Mouse (Mus musculus): ENCODE measurements around the gene Gmppb. TPM values are rescaled to one million over a fixed set of nuclear protein-coding genes. Genes with fewer than 3 reads are reported as not detected.

Gene Gmppb
- polyA plus RNA-seq, 1 experiment from 2014 or later, result 29.9 TPM

DNA sequence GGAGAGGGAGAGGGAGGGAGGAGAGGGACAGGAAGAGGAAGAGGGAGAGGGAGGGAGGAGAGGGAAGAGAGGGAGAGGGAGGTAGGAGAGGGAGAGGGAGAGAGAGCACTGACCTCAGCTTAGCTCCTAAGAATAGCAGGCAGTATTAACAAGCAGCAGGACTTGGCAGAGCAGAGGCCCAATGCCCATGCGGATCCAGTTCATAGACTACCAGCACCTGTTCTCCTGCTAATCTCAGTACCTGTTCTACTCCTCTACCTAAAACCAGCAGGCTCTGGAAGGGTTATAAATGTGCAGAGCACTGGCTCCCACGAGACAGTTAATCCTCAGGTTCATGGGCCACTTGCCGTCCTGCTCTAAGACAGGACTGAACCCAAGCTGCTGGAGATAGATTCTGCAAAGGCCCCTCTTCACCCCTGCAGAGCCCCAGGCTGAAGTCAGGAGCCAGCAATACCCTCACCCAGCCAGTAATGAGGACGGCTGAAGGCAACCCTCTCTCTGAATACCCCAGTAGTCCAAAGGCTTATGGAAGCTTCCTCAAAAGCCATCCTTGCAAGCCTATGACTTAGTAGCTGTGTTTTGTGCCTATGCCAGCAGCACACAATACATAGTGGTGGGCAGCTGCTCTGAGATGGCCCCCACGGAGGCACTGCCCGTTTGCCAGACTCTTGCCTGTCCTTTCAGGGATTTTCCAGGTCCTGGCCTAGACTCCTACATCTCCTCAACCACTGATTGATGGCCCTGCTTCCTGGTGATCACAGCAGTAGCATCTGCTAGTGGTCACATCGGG is 24.3 kb downstream of the Gmppb start:
- DNase-seq (ENCODE audit: low spot score), result no peak

DNA sequence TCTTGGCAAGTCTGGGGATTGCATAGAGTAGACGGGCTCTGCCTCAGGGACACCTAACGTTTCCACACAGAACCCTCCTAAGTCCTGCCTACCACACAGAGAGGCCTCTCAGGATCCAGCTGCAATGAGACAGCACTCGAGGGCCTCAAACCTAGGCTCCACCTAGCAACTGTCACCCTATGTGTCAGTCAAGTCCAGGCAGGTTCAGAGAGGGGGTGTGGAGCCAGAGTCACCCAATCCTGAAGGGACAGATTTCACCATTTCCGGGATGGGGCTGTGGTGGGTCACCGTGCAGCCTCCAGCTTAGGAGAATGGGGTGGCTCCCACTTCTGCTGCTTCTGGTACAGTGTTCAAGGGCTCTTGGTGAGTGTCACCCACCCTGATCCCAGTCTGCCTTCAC is 31.1 kb downstream of the Gmppb start, which contains the start of gene Mst1:
TSS of gene Mst1 (plus strand) at position 269 of the 400 bp plus-strand sequence.
- DNase-seq (ENCODE audit: low spot score), result no peak

DNA sequence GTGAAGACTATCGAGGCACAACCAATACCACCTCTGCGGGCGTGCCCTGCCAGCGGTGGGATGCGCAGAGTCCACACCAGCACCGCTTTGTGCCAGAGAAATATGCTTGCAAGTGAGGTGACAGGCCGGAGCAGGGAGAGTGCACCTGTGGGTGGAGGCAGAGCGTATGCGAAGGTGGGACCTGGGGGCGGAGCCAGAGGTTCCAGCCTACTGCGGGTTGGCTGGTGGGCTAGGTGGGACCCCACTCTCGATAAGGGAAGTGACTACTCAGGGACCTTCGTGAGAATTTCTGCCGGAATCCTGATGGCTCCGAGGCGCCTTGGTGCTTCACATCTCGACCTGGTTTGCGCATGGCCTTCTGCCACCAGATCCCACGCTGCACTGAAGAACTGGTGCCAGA is 33.5 kb downstream of the Gmppb start:
- no peak for DNase-seq (ENCODE audit: low spot score)

DNA sequence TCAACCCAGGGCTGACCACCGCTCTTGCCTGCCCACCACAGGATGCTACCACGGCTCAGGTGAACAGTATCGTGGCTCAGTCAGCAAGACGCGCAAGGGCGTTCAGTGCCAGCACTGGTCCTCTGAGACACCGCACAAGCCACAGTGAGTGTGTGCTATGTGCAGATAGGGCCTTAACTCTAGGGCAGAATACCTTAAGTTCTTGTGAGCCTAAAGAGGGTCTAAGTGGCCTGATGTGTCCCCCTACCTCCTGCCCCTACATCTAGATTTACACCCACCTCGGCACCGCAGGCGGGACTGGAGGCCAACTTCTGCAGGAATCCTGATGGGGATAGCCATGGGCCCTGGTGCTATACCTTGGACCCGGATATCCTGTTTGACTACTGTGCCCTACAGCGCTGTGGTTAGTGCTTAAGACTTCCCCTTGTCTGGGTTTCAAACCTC is 34.0 kb downstream of the Gmppb start, which contains the start of gene Rnf123:
TSS of gene Rnf123 (minus strand) at position 359 of the 444 bp plus-strand sequence.
- DNase-seq (ENCODE audit: low spot score), result peak; percentile 39

DNA sequence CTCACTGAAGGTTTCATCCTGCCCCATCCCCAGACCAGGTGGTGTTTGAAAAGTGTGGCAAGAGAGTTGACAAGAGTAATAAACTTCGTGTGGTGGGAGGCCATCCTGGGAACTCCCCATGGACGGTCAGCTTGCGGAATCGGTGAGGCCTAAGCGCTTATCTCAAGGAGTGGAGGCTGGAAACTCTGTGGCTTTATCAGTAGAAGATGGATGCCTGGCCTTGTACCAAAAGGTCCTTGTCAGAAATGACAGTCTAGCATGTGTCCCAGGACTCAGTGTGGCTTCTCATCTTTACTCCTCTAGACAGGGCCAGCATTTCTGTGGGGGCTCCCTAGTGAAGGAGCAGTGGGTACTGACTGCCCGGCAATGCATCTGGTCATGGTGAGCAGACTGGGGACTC is 34.5 kb downstream of the Gmppb start:
- no peak for DNase-seq (ENCODE audit: low spot score)

DNA sequence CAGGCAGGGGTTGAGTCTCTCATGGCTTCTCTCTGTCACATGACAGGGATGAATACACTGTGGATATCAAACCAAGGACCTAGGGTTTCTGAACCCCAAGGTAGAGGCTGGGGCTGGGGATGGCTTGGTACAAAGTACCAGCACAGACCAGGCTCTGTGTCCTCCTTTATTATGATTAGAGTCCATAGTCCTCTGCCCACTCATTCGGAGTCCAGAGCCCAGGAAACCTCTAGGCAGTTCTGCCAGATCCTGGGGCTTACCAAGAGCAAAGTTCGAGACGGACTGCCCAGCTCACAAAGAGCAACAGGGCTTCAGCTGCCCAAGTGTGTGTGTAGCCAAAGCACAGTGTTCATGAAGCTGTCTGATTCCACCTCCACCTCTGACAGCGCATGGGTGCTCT is 36.2 kb downstream of the Gmppb start:
- DNase-seq (ENCODE audit: low spot score), result no peak

DNA sequence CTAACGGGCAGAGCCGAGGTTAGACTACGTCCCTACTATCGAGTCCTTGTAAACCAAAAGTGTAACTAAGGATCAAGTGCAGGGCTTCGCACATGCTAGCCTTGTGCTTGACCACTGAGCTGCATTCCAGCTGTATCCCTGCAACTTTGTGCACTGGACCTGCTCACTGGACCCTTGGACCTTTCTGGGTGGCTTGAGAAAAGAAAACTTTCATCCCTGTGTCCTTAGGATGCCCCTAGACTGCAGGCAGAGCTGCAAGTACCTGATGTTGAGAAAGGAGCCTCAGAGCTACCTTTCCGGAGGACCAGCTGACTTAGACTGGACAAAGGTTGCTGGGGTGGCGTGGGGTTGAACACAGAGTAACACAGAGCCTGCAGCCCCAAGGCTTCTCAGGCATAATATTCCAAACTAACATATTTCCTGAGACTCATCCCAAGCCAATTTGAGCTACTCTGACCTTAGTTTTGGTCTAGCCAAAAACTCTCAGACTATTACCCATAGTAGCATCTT is 41.6 kb downstream of the Gmppb start:
- no peak for DNase-seq (ENCODE audit: low spot score)

DNA sequence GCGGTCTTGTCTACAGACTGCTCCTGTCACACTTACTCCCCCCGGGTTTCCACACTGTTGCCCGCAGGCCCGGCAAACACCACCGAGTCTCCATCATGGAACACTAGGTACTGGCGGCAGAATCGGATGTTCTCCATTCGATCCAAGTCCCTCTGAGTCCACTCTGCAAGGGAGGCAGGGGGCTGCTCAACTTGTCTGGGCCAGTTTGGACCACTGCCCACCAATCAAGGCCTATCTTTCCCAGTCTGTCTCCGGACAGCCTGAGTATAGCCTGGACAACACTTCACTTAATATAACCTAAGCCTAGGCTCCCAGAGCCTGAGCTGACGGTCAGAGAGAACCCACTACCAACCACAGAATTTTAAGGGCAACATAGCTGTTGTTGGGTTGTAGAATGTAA is 44.5 kb downstream of the Gmppb start:
- no peak for DNase-seq (ENCODE audit: low spot score)

DNA sequence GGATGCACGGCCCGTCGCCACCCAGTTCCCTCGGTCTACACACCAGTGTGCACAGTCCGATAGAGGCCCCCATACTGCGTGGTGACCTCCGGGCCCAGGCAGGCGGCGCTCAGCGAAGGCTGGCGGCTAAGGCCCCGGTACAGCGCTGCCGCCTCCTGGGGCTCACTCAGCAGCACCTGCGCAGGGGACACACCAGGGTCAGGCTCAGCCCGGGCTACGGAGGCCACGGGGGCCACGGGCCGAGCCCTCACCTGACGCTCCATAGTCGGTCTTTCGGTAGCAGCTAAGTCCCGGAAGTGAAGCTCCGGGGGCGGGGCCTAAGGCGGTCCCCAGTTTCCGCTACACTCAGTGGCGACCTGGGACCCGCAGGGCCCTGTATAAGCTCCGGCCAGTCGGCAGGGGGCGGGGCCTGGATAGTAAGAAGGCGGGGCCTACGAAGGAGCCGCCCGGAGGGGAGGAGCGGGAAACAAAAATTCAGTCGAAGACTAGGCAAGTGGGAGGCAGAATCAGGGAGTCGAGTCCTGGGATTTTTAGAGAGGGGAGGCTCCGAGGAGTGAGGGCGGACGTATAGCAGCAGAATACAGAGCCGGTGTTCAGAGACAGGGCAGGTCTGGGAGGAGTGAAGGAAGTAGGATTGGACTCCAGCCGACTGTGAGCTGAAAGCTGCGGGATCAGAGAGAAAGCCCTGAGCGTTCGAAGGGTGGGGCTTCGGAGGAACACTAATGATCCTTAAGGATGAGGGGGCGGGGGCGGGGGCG is 45.3 kb downstream of the Gmppb start, which contains the start of gene Apeh:
TSS of gene Apeh (minus strand) at position 423 of the 758 bp plus-strand sequence.
- DNase-seq (ENCODE audit: low spot score), result peak; percentile 93

DNA sequence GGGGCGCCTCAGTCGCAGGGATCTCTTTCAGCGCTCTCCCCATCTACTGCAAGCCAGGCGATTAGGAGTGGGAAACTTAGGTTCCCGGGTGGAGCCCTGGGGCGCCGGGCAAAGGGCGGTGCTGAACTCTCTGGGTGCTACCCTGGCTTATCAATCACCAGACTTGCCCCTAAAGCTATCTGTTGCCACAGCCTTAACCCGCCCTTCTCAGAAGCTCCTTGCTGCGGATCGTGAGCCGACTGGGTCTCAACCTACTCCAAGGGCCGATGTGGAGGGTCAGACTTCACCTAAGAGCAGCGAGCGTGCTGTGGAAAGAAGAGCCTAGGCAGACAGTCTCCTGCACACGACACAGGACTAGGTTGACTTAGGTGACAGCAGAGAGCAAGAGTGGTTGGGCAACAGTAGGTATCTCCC is 46.0 kb downstream of the Gmppb start:
- no peak for DNase-seq (ENCODE audit: low spot score)

DNA sequence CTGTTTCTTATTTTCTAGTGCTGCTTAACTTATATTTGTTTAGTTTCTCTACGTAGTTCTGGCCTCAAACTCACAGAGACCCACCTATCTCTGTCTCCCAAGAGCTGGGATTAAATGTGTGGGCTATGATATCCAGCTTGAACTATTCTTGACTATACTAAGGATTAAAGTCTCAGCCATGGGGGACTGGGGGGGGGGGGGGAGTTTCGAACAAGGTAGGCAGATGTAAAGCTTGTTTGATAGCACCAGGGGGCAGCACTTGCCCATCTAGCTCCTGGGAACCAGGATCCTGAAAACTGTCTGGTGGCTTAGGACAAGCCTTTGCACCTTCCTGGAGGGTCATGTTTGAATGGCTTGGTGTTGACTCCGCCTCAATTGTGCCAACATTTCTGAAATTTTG is 46.5 kb downstream of the Gmppb start:
- peak; percentile 69 for DNase-seq (ENCODE audit: low spot score)

DNA sequence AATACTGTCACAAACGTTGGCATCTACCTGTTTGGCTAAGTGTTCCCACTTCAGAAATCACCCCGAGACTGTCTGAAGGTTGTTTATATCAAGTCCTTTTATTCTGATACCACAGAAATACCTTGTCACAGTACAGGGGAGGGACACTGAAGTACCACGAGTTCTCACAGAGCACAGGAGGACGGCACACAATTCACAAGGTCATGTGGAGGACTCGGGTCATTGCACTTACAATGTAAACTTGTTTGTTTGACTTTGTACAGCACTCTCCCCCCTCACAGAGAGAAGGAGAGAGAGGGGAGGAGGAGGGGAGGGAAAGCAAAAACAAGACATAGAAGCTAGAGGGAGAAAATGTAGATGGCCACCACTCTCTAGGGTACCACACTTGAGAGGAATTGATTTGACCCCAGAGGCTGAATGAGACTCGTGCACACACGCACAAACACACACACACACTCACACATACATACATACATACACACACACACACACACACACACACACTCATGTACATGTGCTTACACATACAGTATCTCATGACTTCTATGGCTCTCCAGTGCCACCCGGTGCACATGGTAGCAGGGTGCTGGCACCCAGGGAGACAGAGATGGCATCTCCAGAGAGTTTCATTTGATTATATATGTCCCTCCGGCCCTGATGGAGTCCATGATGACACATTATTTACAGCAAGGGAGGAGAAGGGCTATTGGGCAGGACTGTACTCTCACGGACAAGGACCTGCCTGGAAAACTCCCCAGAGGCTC is 47.1 kb downstream of the Gmppb start:
- DNase-seq (ENCODE audit: low spot score), result no peak

DNA sequence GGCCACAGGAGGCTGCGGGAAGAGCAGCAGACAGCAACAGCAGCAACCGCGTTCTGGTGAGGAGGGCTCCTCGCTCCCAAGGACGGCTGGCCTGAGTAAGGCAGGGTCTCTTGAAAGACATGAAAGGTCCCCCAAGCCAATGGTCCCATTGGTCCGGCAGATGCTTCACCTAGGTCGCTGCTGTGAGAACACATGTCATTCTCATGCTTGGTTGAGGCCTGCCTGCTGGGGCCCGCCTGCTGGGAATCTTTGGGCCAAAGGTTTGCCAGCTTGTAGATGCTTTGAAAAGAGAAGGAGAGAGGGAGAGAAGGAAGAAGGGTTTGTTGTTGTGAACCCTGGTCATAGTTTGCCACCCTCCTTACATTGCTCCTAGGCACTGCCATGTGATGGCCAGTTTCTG is 50.6 kb downstream of the Gmppb start:
- no peak for DNase-seq (ENCODE audit: low spot score)

Small RNA genes within 50 kb of the gene (microRNA-seq; reads per million reads assigned to microRNA genes)
- not detected for gene Mir7088 (ENCODE audit: borderline number of aligned reads)

Other genes starting within 250 kb of the Gmppb start
- gene Rbm6, start 176.0 kb upstream of the Gmppb start, polyA plus RNA-seq (2015; fragmentation: Nextera tagmentation; extraction: Ambion mirVana), result 61.2 and 66.2 TPM in 2 replicates
- gene Mon1a, start 161.1 kb upstream of the Gmppb start, polyA plus RNA-seq (2015; fragmentation: Nextera tagmentation; extraction: Ambion mirVana), result 17.2 and 17.9 TPM in 2 replicates
- gene Mst1r, start 142.4 kb upstream of the Gmppb start, polyA plus RNA-seq (2015; fragmentation: Nextera tagmentation; extraction: Ambion mirVana), result 1.6 and 2.4 TPM in 2 replicates
- gene Actl11, start 120.8 kb upstream of the Gmppb start, polyA plus RNA-seq (2015; fragmentation: Nextera tagmentation; extraction: Ambion mirVana), result not detected in 2 replicates
- gene Camkv, start 113.6 kb upstream of the Gmppb start, polyA plus RNA-seq (2015; fragmentation: Nextera tagmentation; extraction: Ambion mirVana), result 12.1 and 12.9 TPM in 2 replicates
- 23.1 and 27.2 TPM in 2 replicates for gene Traip, start 99.1 kb upstream of the Gmppb start, polyA plus RNA-seq (2015; fragmentation: Nextera tagmentation; extraction: Ambion mirVana)
- 54.9 and 63.2 TPM in 2 replicates for gene Uba7, start 73.7 kb upstream of the Gmppb start, polyA plus RNA-seq (2015; fragmentation: Nextera tagmentation; extraction: Ambion mirVana)
- gene Gm20661, start 66.2 kb upstream of the Gmppb start, polyA plus RNA-seq (2015; fragmentation: Nextera tagmentation; extraction: Ambion mirVana), result 0.26 and 0.27 TPM in 2 replicates
- 31.6 and 33.8 TPM in 2 replicates for gene Inka1, start 63.4 kb upstream of the Gmppb start, polyA plus RNA-seq (2015; fragmentation: Nextera tagmentation; extraction: Ambion mirVana)
- gene Cdhr4, start 56.7 kb upstream of the Gmppb start, polyA plus RNA-seq (2015; fragmentation: Nextera tagmentation; extraction: Ambion mirVana), result 0.90 and 0.95 TPM in 2 replicates
- gene Gm20662, start 52.9 kb upstream of the Gmppb start, polyA plus RNA-seq (2015; fragmentation: Nextera tagmentation; extraction: Ambion mirVana), result 0.28 TPM in 1 of 2 replicates, not detected in the other
- gene Ip6k1, start 46.7 kb upstream of the Gmppb start, polyA plus RNA-seq (2015; fragmentation: Nextera tagmentation; extraction: Ambion mirVana), result 48.4 and 55.1 TPM in 2 replicates
- 1.7 and 2.0 TPM in 2 replicates for gene Amigo3, start 3.9 kb downstream of the Gmppb start, polyA plus RNA-seq (2015; fragmentation: Nextera tagmentation; extraction: Ambion mirVana)
- gene Mst1, start 31.2 kb downstream of the Gmppb start, polyA plus RNA-seq (2015; fragmentation: Nextera tagmentation; extraction: Ambion mirVana), result 1.5 and 3.1 TPM in 2 replicates
- gene Rnf123, start 34.1 kb downstream of the Gmppb start, polyA plus RNA-seq (2015; fragmentation: Nextera tagmentation; extraction: Ambion mirVana), result 27.9 and 37.9 TPM in 2 replicates
- gene Apeh, start 45.4 kb downstream of the Gmppb start, polyA plus RNA-seq (2015; fragmentation: Nextera tagmentation; extraction: Ambion mirVana), result 48.0 and 51.4 TPM in 2 replicates
- 1.9 and 2.0 TPM in 2 replicates for gene Bsn, start 141.1 kb downstream of the Gmppb start, polyA plus RNA-seq (2015; fragmentation: Nextera tagmentation; extraction: Ambion mirVana)
- gene Dag1, start 214.7 kb downstream of the Gmppb start, polyA plus RNA-seq (2015; fragmentation: Nextera tagmentation; extraction: Ambion mirVana), result 14.0 and 15.6 TPM in 2 replicates
- gene Nicn1, start 241.2 kb downstream of the Gmppb start, polyA plus RNA-seq (2015; fragmentation: Nextera tagmentation; extraction: Ambion mirVana), result 8.2 and 12.4 TPM in 2 replicates
- 1.1 and 1.8 TPM in 2 replicates for gene Amt, start 247.6 kb downstream of the Gmppb start, polyA plus RNA-seq (2015; fragmentation: Nextera tagmentation; extraction: Ambion mirVana)